Mouse (Mus musculus): ENCODE measurements around the gene Ccdc24. TPM values are rescaled to one million over a fixed set of nuclear protein-coding genes. Genes with fewer than 3 reads are reported as not detected.

The Ccdc24 gene
- polyA plus RNA-seq, 1 experiment from 2014 or later = 0.62 TPM

GRCm38 (mm10) chr4:117871787-117872186, 570 bp downstream of the Ccdc24 start:
- Histone ChIP-seq H3K9me3 (replicated peaks; ENCODE audit: control insufficient read depth, low read length) (no peaks in the 10 kb centered on the region), H3K4me3 (replicated peaks; ENCODE audit: low read length) (no peak overlapping the region), H3K27me3 (ENCODE audit: control insufficient read depth, insufficient read depth, low read length) (no peaks in the 10 kb centered on the region), H3K27ac (ENCODE audit: low read length) (no peak overlapping the region), H3K36me3 (ENCODE audit: control insufficient read depth, insufficient read depth, low read length) (peaks cover 4% of the 10 kb centered on the region; the same call in 1 of the 2 replicates), H3K9ac (ENCODE audit: low read length) (no peak overlapping the region), H3K4me1 (ENCODE audit: control insufficient read depth, insufficient read depth, low read length) (peaks cover 7% of the 10 kb centered on the region), H3K4me2 (ENCODE audit: low read depth, low read length) (no peak overlapping the region)
- 52% methylated on average over 7 of the region's 7 CpGs for WGBS
- ATAC-seq (ENCODE audit: insufficient read depth, low FRiP score) = no peak

- no peak overlapping the region for H3K4me3 ChIP-seq (replicated peaks; ENCODE audit: low read length)
- ATAC-seq (ENCODE audit: insufficient read depth, low FRiP score) = no peak
- WGBS = 50% methylated on average over 1 of the region's 1 CpGs
- H3K27me3 ChIP-seq (ENCODE audit: control insufficient read depth, insufficient read depth, low read length) = no peaks in the 10 kb centered on the region
- no peaks in the 10 kb centered on the region for H3K36me3 ChIP-seq (ENCODE audit: control insufficient read depth, insufficient read depth, low read length)
- no peaks in the 10 kb centered on the region for H3K9me3 ChIP-seq (replicated peaks; ENCODE audit: control insufficient read depth, low read length)
- H3K4me1 ChIP-seq (ENCODE audit: control insufficient read depth, insufficient read depth, low read length) = peaks cover 16% of the 10 kb centered on the region
- H3K9ac ChIP-seq (ENCODE audit: low read length) = no peak overlapping the region
- no peak overlapping the region for H3K4me2 ChIP-seq (ENCODE audit: low read depth, low read length)
- no peak overlapping the region for H3K27ac ChIP-seq (ENCODE audit: low read length)
Observed at GRCm38 (mm10) chr4:117870437-117870836, 1.9 kb downstream of the Ccdc24 start.

- H3K36me3 ChIP-seq (ENCODE audit: control insufficient read depth, insufficient read depth, low read length) = no peaks in the 10 kb centered on the region
- H3K4me3 ChIP-seq (replicated peaks; ENCODE audit: low read length) = no peak overlapping the region
- no peak overlapping the region for H3K27ac ChIP-seq (ENCODE audit: low read length)
- H3K4me2 ChIP-seq (ENCODE audit: low read depth, low read length) = no peak overlapping the region
- ATAC-seq (ENCODE audit: insufficient read depth, low FRiP score) = no peak
- H3K9me3 ChIP-seq (replicated peaks; ENCODE audit: control insufficient read depth, low read length) = no peaks in the 10 kb centered on the region
- H3K4me1 ChIP-seq (ENCODE audit: control insufficient read depth, insufficient read depth, low read length) = peaks cover 16% of the 10 kb centered on the region
- no peak overlapping the region for H3K9ac ChIP-seq (ENCODE audit: low read length)
- H3K27me3 ChIP-seq (ENCODE audit: control insufficient read depth, insufficient read depth, low read length) = no peaks in the 10 kb centered on the region
- WGBS = 71% methylated on average over 9 of the region's 9 CpGs
Observed at GRCm38 (mm10) chr4:117869317-117869716, 3.0 kb downstream of the Ccdc24 start.

GRCm38 (mm10) chr4:117867823-117868222, 4.5 kb downstream of the Ccdc24 start:
- Histone ChIP-seq H3K36me3 (ENCODE audit: control insufficient read depth, insufficient read depth, low read length) (no peaks in the 10 kb centered on the region), H3K9ac (ENCODE audit: low read length) (no peak overlapping the region), H3K9me3 (replicated peaks; ENCODE audit: control insufficient read depth, low read length) (no peaks in the 10 kb centered on the region), H3K27me3 (ENCODE audit: control insufficient read depth, insufficient read depth, low read length) (no peaks in the 10 kb centered on the region), H3K4me2 (ENCODE audit: low read depth, low read length) (no peak overlapping the region), H3K4me3 (replicated peaks; ENCODE audit: low read length) (no peak overlapping the region), H3K27ac (ENCODE audit: low read length) (no peak overlapping the region), H3K4me1 (ENCODE audit: control insufficient read depth, insufficient read depth, low read length) (peaks cover 16% of the 10 kb centered on the region)
- WGBS = 19% methylated on average over 24 of the region's 24 CpGs
- 0 out of 2 replicates have a peak, but pooled peaks have one; percentile 5 for ATAC-seq (ENCODE audit: insufficient read depth, low FRiP score)

GRCm38 (mm10) chr4:117867000-117867399, 5.4 kb downstream of the Ccdc24 start:
- H3K27ac ChIP-seq (ENCODE audit: low read length) = no peak overlapping the region
- H3K4me3 ChIP-seq (replicated peaks; ENCODE audit: low read length) = no peak overlapping the region
- H3K4me2 ChIP-seq (ENCODE audit: low read depth, low read length) = no peak overlapping the region
- H3K4me1 ChIP-seq (ENCODE audit: control insufficient read depth, insufficient read depth, low read length) = peaks cover 9% of the 10 kb centered on the region; the same call in 1 of the 2 replicates
- H3K36me3 ChIP-seq (ENCODE audit: control insufficient read depth, insufficient read depth, low read length) = no peaks in the 10 kb centered on the region
- H3K9me3 ChIP-seq (replicated peaks; ENCODE audit: control insufficient read depth, low read length) = no peaks in the 10 kb centered on the region
- no peak overlapping the region for H3K9ac ChIP-seq (ENCODE audit: low read length)
- no peaks in the 10 kb centered on the region for H3K27me3 ChIP-seq (ENCODE audit: control insufficient read depth, insufficient read depth, low read length)
- no peak for ATAC-seq (ENCODE audit: insufficient read depth, low FRiP score)
- WGBS = 64% methylated on average over 6 of the region's 6 CpGs

GRCm38 (mm10) chr4:117866083-117866482, 6.3 kb downstream of the Ccdc24 start:
- no peak overlapping the region for H3K4me2 ChIP-seq (ENCODE audit: low read depth, low read length)
- no peak overlapping the region for H3K9ac ChIP-seq (ENCODE audit: low read length)
- peak; percentile 32; the same call in 1 of the 2 replicates for ATAC-seq (ENCODE audit: insufficient read depth, low FRiP score)
- WGBS = 43% methylated on average over 9 of the region's 9 CpGs
- H3K4me1 ChIP-seq (ENCODE audit: control insufficient read depth, insufficient read depth, low read length) = peaks cover 9% of the 10 kb centered on the region; the same call in 1 of the 2 replicates
- no peaks in the 10 kb centered on the region for H3K36me3 ChIP-seq (ENCODE audit: control insufficient read depth, insufficient read depth, low read length)
- no peaks in the 10 kb centered on the region for H3K27me3 ChIP-seq (ENCODE audit: control insufficient read depth, insufficient read depth, low read length)
- no peak overlapping the region for H3K27ac ChIP-seq (ENCODE audit: low read length)
- no peak overlapping the region for H3K4me3 ChIP-seq (replicated peaks; ENCODE audit: low read length)
- no peaks in the 10 kb centered on the region for H3K9me3 ChIP-seq (replicated peaks; ENCODE audit: control insufficient read depth, low read length)

- no peak overlapping the region for H3K27ac ChIP-seq (ENCODE audit: low read length)
- H3K36me3 ChIP-seq (ENCODE audit: control insufficient read depth, insufficient read depth, low read length) = no peaks in the 10 kb centered on the region
- no peaks in the 10 kb centered on the region for H3K9me3 ChIP-seq (replicated peaks; ENCODE audit: control insufficient read depth, low read length)
- ATAC-seq (ENCODE audit: insufficient read depth, low FRiP score) = no peak
- no peak overlapping the region for H3K9ac ChIP-seq (ENCODE audit: low read length)
- WGBS = 49% methylated on average over 4 of the region's 4 CpGs
- peaks cover 9% of the 10 kb centered on the region; the same call in 1 of the 2 replicates for H3K4me1 ChIP-seq (ENCODE audit: control insufficient read depth, insufficient read depth, low read length)
- no peak overlapping the region for H3K4me3 ChIP-seq (replicated peaks; ENCODE audit: low read length)
- H3K27me3 ChIP-seq (ENCODE audit: control insufficient read depth, insufficient read depth, low read length) = no peaks in the 10 kb centered on the region
- H3K4me2 ChIP-seq (ENCODE audit: low read depth, low read length) = no peak overlapping the region
Observed at GRCm38 (mm10) chr4:117862823-117863222, 9.5 kb downstream of the Ccdc24 start.

GRCm38 (mm10) chr4:117860570-117860969, 11.8 kb downstream of the Ccdc24 start:
- Histone ChIP-seq H3K4me2 (ENCODE audit: low read depth, low read length) (no peak overlapping the region), H3K9me3 (replicated peaks; ENCODE audit: control insufficient read depth, low read length) (no peaks in the 10 kb centered on the region), H3K27ac (ENCODE audit: low read length) (no peak overlapping the region), H3K4me1 (ENCODE audit: control insufficient read depth, insufficient read depth, low read length) (no peaks in the 10 kb centered on the region), H3K36me3 (ENCODE audit: control insufficient read depth, insufficient read depth, low read length) (no peaks in the 10 kb centered on the region; the same call in 1 of the 2 replicates), H3K27me3 (ENCODE audit: control insufficient read depth, insufficient read depth, low read length) (no peaks in the 10 kb centered on the region), H3K4me3 (replicated peaks; ENCODE audit: low read length) (no peak overlapping the region), H3K9ac (ENCODE audit: low read length) (no peak overlapping the region)
- ATAC-seq (ENCODE audit: insufficient read depth, low FRiP score) = no peak
- WGBS = 76% methylated on average over 9 of the region's 9 CpGs

- 79% methylated on average over 3 of the region's 3 CpGs for WGBS
Observed at GRCm38 (mm10) chr4:117858794-117859193, 13.6 kb downstream of the Ccdc24 start.

More at GRCm38 (mm10) chr4:117858794-117859193, 13.6 kb downstream of the Ccdc24 start:
- H3K4me1 ChIP-seq (ENCODE audit: control insufficient read depth, insufficient read depth, low read length) = no peaks in the 10 kb centered on the region
- no peak overlapping the region for H3K4me3 ChIP-seq (replicated peaks; ENCODE audit: low read length)
- no peaks in the 10 kb centered on the region for H3K27me3 ChIP-seq (ENCODE audit: control insufficient read depth, insufficient read depth, low read length)
- H3K9me3 ChIP-seq (replicated peaks; ENCODE audit: control insufficient read depth, low read length) = no peaks in the 10 kb centered on the region
- H3K9ac ChIP-seq (ENCODE audit: low read length) = no peak overlapping the region
- no peak overlapping the region for H3K27ac ChIP-seq (ENCODE audit: low read length)
- H3K36me3 ChIP-seq (ENCODE audit: control insufficient read depth, insufficient read depth, low read length) = no peaks in the 10 kb centered on the region; the same call in 1 of the 2 replicates
- no peak overlapping the region for H3K4me2 ChIP-seq (ENCODE audit: low read depth, low read length)
- peak; percentile 6; the same call in 1 of the 2 replicates for ATAC-seq (ENCODE audit: insufficient read depth, low FRiP score)
